Mouse (Mus musculus) C2C12 (cell line): Measurements from ENCODE around the gene Hrh2.

Experiments used
- CEBPB ChIP-seq: IDR thresholded peaks from one replicate; pipeline ENCODE4 v1.6.1; 2011; ENCODE audit warnings: low read depth, mild to moderate bottlenecking, control low read depth, moderate library complexity
- CTCF ChIP-seq: IDR thresholded peaks from one replicate; pipeline ENCODE4 v1.5.1; 2011; ENCODE audit not compliant: control insufficient read depth, insufficient read depth, insufficient read length
- FOSL1 ChIP-seq: IDR thresholded peaks from one replicate; pipeline ENCODE4 v1.8.0; 2011; ENCODE audit warnings: mild to moderate bottlenecking, low read length; ENCODE audit not compliant: poor library complexity, insufficient read depth, severe bottlenecking
- MAX ChIP-seq: IDR thresholded peaks from one replicate; pipeline ENCODE4 v1.6.1; 2011; ENCODE audit warnings: mild to moderate bottlenecking, control low read depth
- MYOD1 ChIP-seq: IDR thresholded peaks from one replicate; pipeline ENCODE4 v1.6.1; 2011; ENCODE audit warnings: low read depth; ENCODE audit not compliant: control insufficient read depth, insufficient read length
- MYOG ChIP-seq: IDR thresholded peaks from one replicate; pipeline ENCODE4 v1.6.1; 2011; ENCODE audit not compliant: control insufficient read depth, insufficient read length; ENCODE audit errors: extremely low read depth
- USF1 ChIP-seq: IDR thresholded peaks from one replicate; pipeline ENCODE4 v1.6.1; 2011; ENCODE audit warnings: low read depth, mild to moderate bottlenecking, control low read depth, moderate library complexity

GRCm38 (mm10) chr13:54171346-54171745, 20.6 kb upstream of the Hrh2 start:
- no peak for TF ChIP-seq CTCF
- no peak for TF ChIP-seq MYOD1
- TF ChIP-seq MYOG = no peak
- TF ChIP-seq MAX = no peak
- TF ChIP-seq USF1 = no peak
- no peak for TF ChIP-seq CEBPB
- TF ChIP-seq FOSL1 = no peak
